Mouse (Mus musculus) small intestine, adult 2 months (tissue): Measurements from ENCODE around the gene Nrros.

Source experiments
- CTCF ChIP-seq: fragments of 200-500 bp; IDR thresholded peaks from 2 replicates; pipeline ENCODE4 v1.5.1; 2012; ENCODE audit warnings: low read depth, mild to moderate bottlenecking, control low read depth, inconsistent platforms, low read length, moderate library complexity, mixed read lengths; ENCODE audit not compliant: insufficient replicate concordance, insufficient read length; ENCODE audit errors: extremely low read depth
- POLR2A ChIP-seq: fragments of 200-500 bp; IDR thresholded peaks from 2 replicates; pipeline ENCODE4 v1.6.1; 2012; ENCODE audit warnings: low read depth, mild to moderate bottlenecking, control low read depth, inconsistent platforms, low read length, moderate library complexity

- no peak for TF ChIP-seq POLR2A
- TF ChIP-seq CTCF, result no peak
These were observed 26.4 kb downstream of the Nrros start for GRCm38 (mm10) chr16:32138954-32139353.
